Mouse (Mus musculus): ENCODE results near the gene Mnt.

Mnt gene

DNA sequence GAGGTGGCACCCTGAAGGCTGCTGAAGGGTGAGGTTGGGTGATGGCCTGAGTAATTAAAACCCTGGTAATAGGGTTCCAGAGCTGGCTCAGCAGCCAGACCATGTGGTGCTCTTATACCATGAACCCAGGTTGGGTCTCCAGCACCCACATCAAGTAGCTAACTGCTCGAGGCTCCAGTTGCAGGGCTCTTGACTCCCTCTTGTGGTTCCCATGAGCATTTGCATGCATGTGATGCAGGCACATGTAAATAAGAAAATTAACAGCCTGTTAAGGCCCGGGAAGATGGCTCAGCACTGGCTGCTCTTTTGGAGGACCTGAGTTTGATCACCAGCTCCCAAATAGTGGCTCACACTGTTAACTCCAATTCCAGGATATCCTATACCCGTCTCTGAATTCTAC, 15.1 kb downstream of the Mnt start:
- DNase-seq (ENCODE audit: low spot score) = no peak

- DNase-seq (ENCODE audit: low spot score) = no peak
Observed at GRCm38 (mm10) chr11:74847919-74848521, 17.3 kb downstream of the Mnt start.

- no peak for DNase-seq (ENCODE audit: low spot score)
Observed at GRCm38 (mm10) chr11:74850998-74851661, 20.4 kb downstream of the Mnt start.

DNA sequence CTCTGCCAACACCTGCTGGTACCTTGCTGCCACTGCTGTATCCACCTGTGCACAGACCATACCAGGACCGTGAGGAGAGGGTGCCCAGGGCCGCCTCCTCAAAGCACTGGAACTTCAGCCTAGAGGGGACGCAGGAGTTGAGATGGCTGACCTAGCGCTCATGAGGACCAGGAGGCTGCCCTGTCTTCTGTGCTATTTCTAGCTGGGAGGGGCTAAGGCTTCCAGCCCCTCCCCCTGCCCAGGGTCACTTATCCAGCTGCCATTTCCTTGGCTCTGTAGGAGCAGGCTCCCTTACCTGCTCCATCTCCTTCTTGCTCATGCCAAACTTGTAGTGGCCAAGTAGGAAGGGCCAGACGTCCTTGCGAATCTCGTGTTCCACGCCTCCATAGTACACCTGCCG, 27.0 kb downstream of the Mnt start:
- DNase-seq (ENCODE audit: low spot score) = no peak

DNA sequence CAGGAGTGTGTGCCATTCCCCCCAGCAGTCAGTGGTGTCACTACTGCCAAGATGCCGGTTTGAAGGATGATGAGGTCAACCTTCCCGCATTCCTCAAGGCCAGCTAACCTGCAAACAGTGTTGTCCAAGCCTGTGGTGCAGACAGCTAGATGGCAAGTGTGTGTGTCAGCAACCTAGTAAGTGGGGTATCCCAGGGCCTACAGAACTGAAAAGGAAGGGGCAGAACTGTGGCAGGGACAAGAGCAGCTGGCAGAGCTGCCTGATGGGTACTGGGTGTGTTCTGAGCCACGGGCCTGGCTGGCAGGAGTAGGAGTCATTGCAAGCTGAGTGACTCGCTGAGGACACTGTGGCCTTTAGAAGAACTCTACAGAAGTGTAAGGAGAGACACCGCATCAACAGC, 31.4 kb downstream of the Mnt start:
- no peak for DNase-seq (ENCODE audit: low spot score)

- no peak for DNase-seq (ENCODE audit: low spot score)
Observed at GRCm38 (mm10) chr11:74863471-74863870, 32.8 kb downstream of the Mnt start.

- no peak for DNase-seq (ENCODE audit: low spot score)
Observed at GRCm38 (mm10) chr11:74864421-74864820, 33.7 kb downstream of the Mnt start.

- DNase-seq (ENCODE audit: low spot score) = no peak
Observed at GRCm38 (mm10) chr11:74865252-74865651, 34.5 kb downstream of the Mnt start.

- no peak for DNase-seq (ENCODE audit: low spot score)
Observed at GRCm38 (mm10) chr11:74866640-74867039, 35.9 kb downstream of the Mnt start.

DNA sequence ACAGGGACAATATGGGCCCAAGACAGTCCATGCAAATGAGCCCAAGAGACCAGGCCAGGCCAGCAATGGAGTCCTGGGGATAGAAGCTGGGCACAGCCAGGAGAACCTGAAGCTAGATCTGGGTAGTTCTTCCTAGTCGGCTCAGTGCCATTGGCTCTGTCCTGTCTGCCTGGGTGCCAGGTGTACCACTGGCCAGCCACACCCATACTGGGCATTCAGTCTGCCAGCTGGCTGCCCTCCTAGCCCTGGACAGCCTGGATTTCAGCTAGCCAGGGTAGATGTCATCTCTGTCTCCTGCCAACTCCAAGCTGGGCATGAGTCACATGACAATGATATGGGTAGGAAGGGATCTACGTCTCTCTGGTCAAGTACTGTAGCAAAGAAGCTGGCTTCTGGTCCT, 36.5 kb downstream of the Mnt start:
- no peak for DNase-seq (ENCODE audit: low spot score)

GRCm38 (mm10) chr11:74868046-74868760, 37.5 kb downstream of the Mnt start:
- no peak for DNase-seq (ENCODE audit: low spot score)

DNA sequence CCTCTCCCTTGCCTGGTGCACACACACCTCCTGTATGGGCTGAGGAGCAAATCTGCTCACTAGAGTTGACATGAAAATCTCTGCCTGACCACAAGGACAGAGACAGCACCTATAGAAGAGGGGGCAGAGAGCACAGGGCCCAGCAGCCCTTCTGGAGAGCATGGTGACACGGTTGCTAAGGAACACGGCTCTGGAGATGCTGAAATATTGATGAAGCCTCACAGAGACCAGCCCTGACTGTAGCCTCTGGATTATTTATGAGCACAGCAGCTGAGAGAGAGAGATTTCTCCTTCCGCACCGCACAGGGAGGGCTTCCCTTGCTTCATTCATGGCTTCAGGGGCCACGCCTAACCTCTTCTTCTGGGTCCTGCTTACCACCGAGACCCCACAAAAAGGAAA, 38.9 kb downstream of the Mnt start:
- DNase-seq (ENCODE audit: low spot score) = no peak

DNA sequence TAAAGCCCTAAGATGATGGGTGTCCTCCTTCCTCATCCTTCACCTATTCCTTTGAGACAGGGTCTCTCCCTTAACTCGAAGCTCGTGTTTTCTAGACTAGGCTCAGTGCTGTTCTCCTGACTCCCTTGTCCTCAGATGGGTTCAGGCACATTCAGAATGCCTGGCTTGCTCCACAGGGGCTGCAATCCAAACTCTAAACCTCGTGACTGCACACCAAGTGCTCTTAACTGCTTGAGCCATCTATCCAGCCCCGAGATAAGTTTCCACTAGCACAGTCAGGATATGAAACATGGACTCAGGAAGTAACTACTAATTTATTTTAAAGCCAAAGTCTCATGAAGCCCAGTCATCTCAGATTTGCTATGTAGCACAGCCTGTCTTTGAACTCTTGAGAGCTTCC, 39.8 kb downstream of the Mnt start:
- DNase-seq (ENCODE audit: low spot score) = no peak

DNA sequence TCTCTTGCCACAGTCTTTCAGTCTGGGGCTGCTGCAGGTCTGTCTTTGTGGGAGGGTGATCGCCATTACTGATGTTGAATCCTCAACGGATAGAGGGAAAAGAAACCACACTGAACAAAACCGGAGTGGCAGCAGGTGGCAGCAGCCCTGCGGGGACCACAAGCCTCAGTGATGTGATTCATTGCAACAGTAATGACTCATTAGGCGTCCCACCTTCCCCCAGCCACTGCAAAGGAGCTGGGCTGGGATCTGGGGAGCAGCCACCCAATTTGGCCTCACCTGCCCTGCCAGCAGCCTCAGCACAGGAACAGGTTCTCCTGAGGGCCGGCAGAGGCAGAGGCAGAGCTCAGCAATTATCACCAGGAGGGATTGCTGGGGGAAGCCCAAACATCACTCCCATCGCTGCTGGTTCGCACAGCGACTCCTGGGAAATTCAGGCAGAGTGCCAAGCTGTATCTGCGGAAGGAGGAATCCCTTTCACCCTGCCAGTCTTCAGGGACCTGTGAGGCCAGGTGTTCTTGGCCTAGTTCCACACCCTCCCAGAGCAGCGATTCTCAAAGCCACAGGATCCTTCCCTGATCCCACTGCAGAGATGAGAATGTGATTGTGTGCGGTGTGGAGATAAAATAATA, 40.4 kb downstream of the Mnt start:
- no peak for DNase-seq (ENCODE audit: low spot score)

DNA sequence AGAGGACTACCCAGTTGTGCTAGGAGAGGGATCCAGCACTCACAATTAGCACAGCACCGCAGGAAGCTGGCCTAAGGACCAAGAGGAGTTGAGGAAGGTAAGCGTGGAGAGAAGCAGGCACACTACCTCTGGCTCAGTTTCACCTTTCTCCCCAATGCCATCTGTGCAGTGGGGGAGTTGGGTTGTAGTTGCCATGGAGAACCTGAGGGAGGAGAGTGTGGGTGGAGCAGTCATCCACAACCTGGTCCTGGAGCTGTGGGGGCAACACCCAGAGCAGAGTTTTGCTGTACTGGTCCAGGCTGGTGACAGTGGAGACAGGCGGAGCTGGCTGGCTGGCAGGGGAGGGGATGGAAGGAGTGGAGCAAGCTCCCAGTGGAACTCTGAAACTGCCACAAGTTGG, 43.9 kb downstream of the Mnt start:
- no peak for DNase-seq (ENCODE audit: low spot score)

GRCm38 (mm10) chr11:74876801-74877200, 46.1 kb downstream of the Mnt start:
- no peak for DNase-seq (ENCODE audit: low spot score)

DNA sequence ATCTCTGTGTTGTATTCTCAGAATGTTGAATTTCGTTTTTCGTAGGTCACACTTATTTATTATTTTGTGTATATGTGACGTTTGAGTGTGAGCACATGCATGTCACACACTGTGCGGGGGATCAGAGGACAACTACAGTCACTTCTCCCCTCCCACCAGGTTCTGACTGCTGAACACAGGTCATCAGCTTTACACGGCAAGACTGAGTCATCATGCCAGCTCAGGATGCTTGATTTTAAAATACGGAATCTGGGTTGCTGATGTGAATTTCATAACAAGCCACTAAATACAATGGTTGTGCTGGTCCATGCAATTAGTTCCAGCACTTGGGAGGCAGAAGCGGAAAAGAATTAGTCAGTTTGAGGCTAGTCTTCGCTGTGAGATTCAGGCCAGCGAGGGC, 50.3 kb downstream of the Mnt start:
- no peak for DNase-seq (ENCODE audit: low spot score)

DNA sequence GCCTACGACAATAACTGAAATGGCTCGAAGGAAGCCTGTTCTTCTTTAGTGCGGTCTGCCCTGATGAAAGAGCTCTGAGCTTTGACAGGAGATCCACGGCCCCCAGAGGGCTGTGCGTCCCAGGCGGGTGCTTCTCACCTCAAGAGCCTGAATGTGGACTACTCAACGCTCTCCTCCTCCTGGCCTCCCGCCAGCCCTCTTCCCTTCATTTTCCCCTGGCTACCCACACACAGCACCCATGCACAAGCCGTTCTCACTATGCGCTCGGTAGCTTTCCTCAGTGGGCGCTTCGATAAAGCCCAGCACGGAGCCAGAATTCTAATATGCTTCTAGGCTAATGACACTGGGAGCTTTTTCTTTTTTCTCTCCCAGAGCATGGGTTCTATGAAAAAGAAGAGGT, 51.3 kb downstream of the Mnt start:
- DNase-seq (ENCODE audit: low spot score) = no peak

GRCm38 (mm10) chr11:74883098-74883497, 52.4 kb downstream of the Mnt start:
- DNase-seq (ENCODE audit: low spot score) = no peak

DNA sequence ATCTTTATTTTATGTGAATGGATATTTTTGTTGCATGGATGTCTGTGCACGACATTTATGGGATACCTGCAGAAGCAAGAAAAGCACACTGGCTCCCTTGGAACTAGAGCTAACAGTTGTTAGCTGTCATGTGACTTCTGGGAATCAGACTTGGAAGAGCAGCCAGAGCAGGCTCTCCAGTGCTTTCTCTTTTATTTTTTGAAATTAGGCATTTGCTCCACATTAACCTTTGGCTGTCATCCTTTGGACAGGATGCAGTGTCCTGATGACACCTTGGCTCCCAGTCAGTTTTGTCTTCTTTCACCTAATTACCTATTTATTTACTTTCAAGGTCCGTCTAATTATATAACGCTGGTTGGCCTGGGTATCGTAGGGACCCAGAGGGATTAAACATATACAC, 63.9 kb downstream of the Mnt start:
- DNase-seq (ENCODE audit: low spot score) = no peak

Data from layer of hippocampus, adult 9-10 months (tissue).